ENCODE assay signal across 20 mouse cellular contexts in genomic region chr17:46268026-46268720, GRCm38 (mm10). TPM values are rescaled to one million over a fixed set of nuclear protein-coding genes. Genes with fewer than 3 reads are reported as not detected.
DNase-seq lines count a peak whose midpoint lies in the region; ATAC-seq and TF ChIP-seq lines count a peak whose summit lies in the region.
"Had no signal": no experiment of that assay in that cellular context is flagged by ENCODE, and none has a peak within 500 bp of the region (broad histone marks: within the 10 kb centered on the region; RNA-seq: fewer than 3 reads in every experiment).

No protein-coding gene starts in this region.

- peak overlapping the region; percentile 66 for H3K27ac ChIP-seq in gastrocnemius, adult 2 months
- no peak overlapping the region for H3K27ac ChIP-seq in midbrain, embryonic 13.5 days
- no peak overlapping the region for H3K27ac ChIP-seq in midbrain, embryonic 16.5 days (ENCODE audit: low read length)
- H3K27ac ChIP-seq in intestine, postnatal 0 days (ENCODE audit: low read depth, low read length), result peak overlapping the region; percentile 81
- H3K27ac ChIP-seq in liver, embryonic 12.5 days, result no peak overlapping the region
- H3K27ac ChIP-seq: heart, embryonic 15.5 days had no signal

- WGBS in midbrain, embryonic 13.5 days, result 87% methylated on average over 10 of the region's 10 CpGs
- 86% methylated on average over 10 of the region's 10 CpGs for WGBS in midbrain, embryonic 16.5 days
- 36% methylated on average over 10 of the region's 10 CpGs for WGBS in intestine, postnatal 0 days
- 71% methylated on average over 10 of the region's 10 CpGs for WGBS in liver, embryonic 12.5 days (ENCODE audit: insufficient replicate concordance)

- TF ChIP-seq CTCF in gastrocnemius, adult 2 months (IDR thresholded peaks at IDR 0.05), result no peak
- TF ChIP-seq CTCF in intestine, postnatal 0 days (IDR thresholded peaks at IDR 0.05; ENCODE audit: low read depth), result no peak

- H3K4me3 ChIP-seq in gastrocnemius, adult 2 months, result no peak overlapping the region
- no peak overlapping the region for H3K4me3 ChIP-seq in midbrain, embryonic 13.5 days (replicated peaks)
- H3K4me3 ChIP-seq in midbrain, embryonic 16.5 days (ENCODE audit: low read depth, low read length), result no peak overlapping the region
- no peak overlapping the region for H3K4me3 ChIP-seq in intestine, postnatal 0 days (ENCODE audit: low read depth, low read length)
- H3K4me3 ChIP-seq in liver, embryonic 12.5 days, result no peak overlapping the region
- H3K4me3 ChIP-seq: erythroblast, embryonic 14.5 days; heart, embryonic 15.5 days; limb, embryonic 13.5 days had no signal

- intact Hi-C loops in gastrocnemius, adult 2 months (cut with DNase I), result loop anchor here (5.0 kb wide), 1 partner anchor 114 kb away; the partner anchor contains the start of gene Zfp318

- no peaks in the 10 kb centered on the region for H3K9me3 ChIP-seq in midbrain, embryonic 13.5 days
- no peaks in the 10 kb centered on the region for H3K9me3 ChIP-seq in midbrain, embryonic 16.5 days (replicated peaks; ENCODE audit: control insufficient read depth, low read length, poor library complexity, severe bottlenecking)
- no peaks in the 10 kb centered on the region for H3K9me3 ChIP-seq in intestine, postnatal 0 days (ENCODE audit: control insufficient read depth)
- H3K9me3 ChIP-seq in liver, embryonic 12.5 days (replicated peaks), result no peaks in the 10 kb centered on the region
- H3K9me3 ChIP-seq: heart, embryonic 15.5 days; limb, embryonic 13.5 days had no signal

- H3K9ac ChIP-seq in midbrain, embryonic 13.5 days (replicated peaks), result peak overlapping the region; percentile 23; the same call in 1 of the 2 replicates
- no peak overlapping the region for H3K9ac ChIP-seq in midbrain, embryonic 16.5 days (ENCODE audit: low read depth, low read length)
- peak overlapping the region; percentile 27 for H3K9ac ChIP-seq in intestine, postnatal 0 days (ENCODE audit: low read depth, low read length)
- no peak overlapping the region for H3K9ac ChIP-seq in liver, embryonic 12.5 days
- H3K9ac ChIP-seq: limb, embryonic 13.5 days; liver, postnatal 0 days had no signal

- peaks cover 54% of the 10 kb centered on the region for H3K36me3 ChIP-seq in midbrain, embryonic 13.5 days
- peaks cover 8% of the 10 kb centered on the region; the same call in 1 of the 2 replicates for H3K36me3 ChIP-seq in midbrain, embryonic 16.5 days (ENCODE audit: control insufficient read depth, insufficient read depth, low read length)
- peaks cover 56% of the 10 kb centered on the region for H3K36me3 ChIP-seq in intestine, postnatal 0 days (ENCODE audit: control insufficient read depth, insufficient read depth)
- H3K36me3 ChIP-seq in liver, embryonic 12.5 days, result peaks cover 91% of the 10 kb centered on the region

- no peak for ATAC-seq in midbrain, embryonic 13.5 days
- no peak for ATAC-seq in midbrain, embryonic 16.5 days
- ATAC-seq in intestine, postnatal 0 days, result peak; percentile 79
- ATAC-seq in liver, embryonic 12.5 days, result no peak
- ATAC-seq: hindbrain, embryonic 16.5 days; liver, postnatal 0 days had no signal

- peak; percentile 22 for DNase-seq in gastrocnemius, adult 2 months
- DNase-seq in gastrocnemius, adult 18-20 months (ENCODE audit: low spot score), result no peak
- no peak for DNase-seq in adrenal gland, adult 2 months
- DNase-seq: adrenal gland, adult 8-10 months; cerebellum, adult 2 months; gastrocnemius, postnatal 36 days; kidney, adult 9 months; liver, postnatal 0 days; lung, postnatal 4 days; right cerebral cortex, postnatal 25 days had no signal

- H3K27me3 ChIP-seq in midbrain, embryonic 13.5 days, result no peaks in the 10 kb centered on the region
- no peaks in the 10 kb centered on the region for H3K27me3 ChIP-seq in midbrain, embryonic 16.5 days (ENCODE audit: control insufficient read depth, insufficient read depth, low read depth, low read length)
- H3K27me3 ChIP-seq in intestine, postnatal 0 days (replicated peaks; ENCODE audit: control insufficient read depth, insufficient read depth, low read length), result no peaks in the 10 kb centered on the region
- no peaks in the 10 kb centered on the region for H3K27me3 ChIP-seq in liver, embryonic 12.5 days (replicated peaks)
- H3K27me3 ChIP-seq: heart, embryonic 15.5 days; limb, embryonic 13.5 days had no signal

- H3K4me1 ChIP-seq in midbrain, embryonic 13.5 days (replicated peaks), result 0 out of 2 replicates have a peak, but pooled peaks cover 2% of the 10 kb centered on the region
- no peaks in the 10 kb centered on the region for H3K4me1 ChIP-seq in midbrain, embryonic 16.5 days (ENCODE audit: control insufficient read depth, insufficient read depth, low read length)
- H3K4me1 ChIP-seq in intestine, postnatal 0 days (replicated peaks; ENCODE audit: control insufficient read depth, insufficient read depth, low read length), result peaks cover 9% of the 10 kb centered on the region
- 0 out of 2 replicates have a peak, but pooled peaks cover 5% of the 10 kb centered on the region for H3K4me1 ChIP-seq in liver, embryonic 12.5 days

- H3K4me2 ChIP-seq in midbrain, embryonic 13.5 days (replicated peaks), result no peak overlapping the region
- H3K4me2 ChIP-seq in midbrain, embryonic 16.5 days (ENCODE audit: low read length), result no peak overlapping the region
- peak overlapping the region; percentile 60 for H3K4me2 ChIP-seq in intestine, postnatal 0 days (replicated peaks; ENCODE audit: low read depth)
- H3K4me2 ChIP-seq in liver, embryonic 12.5 days, result no peak overlapping the region
- H3K4me2 ChIP-seq: heart, embryonic 15.5 days; limb, embryonic 13.5 days; midbrain, embryonic 11.5 days had no signal

RNA-seq across cellular contexts. Expression of gene Tjap1, which starts 14.7 kb away (rescaled TPM):
- total RNA-seq in gastrocnemius, adult 2 months (2021), result 10 to 100 TPM; 37.2 to 43.8 TPM
- 10 to 100 TPM; 32.1 to 48.1 TPM for total RNA-seq in gastrocnemius, adult 18-20 months (2021)
- 31.3 and 37.2 TPM in 2 replicates for polyA plus RNA-seq in midbrain, embryonic 13.5 days (2015; fragmentation: Nextera tagmentation; extraction: Ambion mirVana)
- polyA plus RNA-seq in midbrain, embryonic 16.5 days (2015; fragmentation: Nextera tagmentation; extraction: Ambion mirVana), result 28.4 and 28.6 TPM in 2 replicates
- 29.3 and 34.6 TPM in 2 replicates for polyA plus RNA-seq in intestine, postnatal 0 days (2015; fragmentation: Nextera tagmentation; extraction: Ambion mirVana)
- polyA plus RNA-seq in liver, embryonic 12.5 days (2016; fragmentation: Nextera tagmentation; extraction: Ambion mirVana), result 17.4 and 18.9 TPM in 2 replicates
- 10 to 100 TPM; 44.8 to 51.4 TPM for total RNA-seq in adrenal gland, adult 2 months (2021)
- 85.3 and 98.6 TPM in 2 replicates for polyA plus RNA-seq in adrenal gland, adult 2 months (2012; rRNA removed)

RNA-seq across cellular contexts. Expression of gene Lrrc73, which starts 14.8 kb away (rescaled TPM):
- total RNA-seq in gastrocnemius, adult 2 months (2021), result under 1 TPM in 1 of 2 experiments, not detected in 1; 0.14 TPM
- under 1 TPM; 0.14 to 0.21 TPM for total RNA-seq in gastrocnemius, adult 18-20 months (2021)
- polyA plus RNA-seq in midbrain, embryonic 13.5 days (2015; fragmentation: Nextera tagmentation; extraction: Ambion mirVana), result 7.5 and 8.2 TPM in 2 replicates
- polyA plus RNA-seq in midbrain, embryonic 16.5 days (2015; fragmentation: Nextera tagmentation; extraction: Ambion mirVana), result 16.6 and 18.3 TPM in 2 replicates
- 0.42 and 0.44 TPM in 2 replicates for polyA plus RNA-seq in intestine, postnatal 0 days (2015; fragmentation: Nextera tagmentation; extraction: Ambion mirVana)
- polyA plus RNA-seq in liver, embryonic 12.5 days (2016; fragmentation: Nextera tagmentation; extraction: Ambion mirVana), result 0.12 and 0.14 TPM in 2 replicates
- total RNA-seq in adrenal gland, adult 2 months (2021), result 1 to 10 TPM; 4.1 to 5.6 TPM
- 13.8 and 15.5 TPM in 2 replicates for polyA plus RNA-seq in adrenal gland, adult 2 months (2012; rRNA removed)
- total RNA-seq: common myeloid progenitor, adult 5-6 weeks had no signal
- polyA plus RNA-seq: liver, postnatal 0 days had no signal

RNA-seq across cellular contexts. Expression of gene Yipf3, which starts 20.3 kb away (rescaled TPM):
- total RNA-seq in gastrocnemius, adult 2 months (2021), result 10 to 100 TPM; 55.8 to 59.5 TPM
- total RNA-seq in gastrocnemius, adult 18-20 months (2021), result 10 to 100 TPM; 46.7 to 60.1 TPM
- 87.3 and 91.6 TPM in 2 replicates for polyA plus RNA-seq in midbrain, embryonic 13.5 days (2015; fragmentation: Nextera tagmentation; extraction: Ambion mirVana)
- 79.4 and 87.2 TPM in 2 replicates for polyA plus RNA-seq in midbrain, embryonic 16.5 days (2015; fragmentation: Nextera tagmentation; extraction: Ambion mirVana)
- 111 and 119 TPM in 2 replicates for polyA plus RNA-seq in intestine, postnatal 0 days (2015; fragmentation: Nextera tagmentation; extraction: Ambion mirVana)
- polyA plus RNA-seq in liver, embryonic 12.5 days (2016; fragmentation: Nextera tagmentation; extraction: Ambion mirVana), result 43.4 and 45.8 TPM in 2 replicates
- total RNA-seq in adrenal gland, adult 2 months (2021), result 100 to 1,000 TPM; 157 to 198 TPM
- 387 and 511 TPM in 2 replicates for polyA plus RNA-seq in adrenal gland, adult 2 months (2012; rRNA removed)

RNA-seq across cellular contexts. Expression of gene Polr1c, which starts 20.3 kb away (rescaled TPM):
- 10 to 100 TPM; 13.7 to 14.5 TPM for total RNA-seq in gastrocnemius, adult 2 months (2021)
- total RNA-seq in gastrocnemius, adult 18-20 months (2021), result 10 to 100 TPM; 15.0 to 15.1 TPM
- 92.8 and 99.0 TPM in 2 replicates for polyA plus RNA-seq in midbrain, embryonic 13.5 days (2015; fragmentation: Nextera tagmentation; extraction: Ambion mirVana)
- 71.3 and 80.7 TPM in 2 replicates for polyA plus RNA-seq in midbrain, embryonic 16.5 days (2015; fragmentation: Nextera tagmentation; extraction: Ambion mirVana)
- polyA plus RNA-seq in intestine, postnatal 0 days (2015; fragmentation: Nextera tagmentation; extraction: Ambion mirVana), result 32.1 and 32.3 TPM in 2 replicates
- 53.9 and 56.3 TPM in 2 replicates for polyA plus RNA-seq in liver, embryonic 12.5 days (2016; fragmentation: Nextera tagmentation; extraction: Ambion mirVana)
- total RNA-seq in adrenal gland, adult 2 months (2021), result 100 to 1,000 TPM in 1 of 2 experiments, 10 to 100 TPM in 1; 91.3 to 104 TPM
- 41.5 and 45.2 TPM in 2 replicates for polyA plus RNA-seq in adrenal gland, adult 2 months (2012; rRNA removed)

RNA-seq across cellular contexts. Expression of gene Dlk2, which starts 29.0 kb away (rescaled TPM):
- not detected for total RNA-seq in gastrocnemius, adult 2 months (2021)
- not detected for total RNA-seq in gastrocnemius, adult 18-20 months (2021)
- polyA plus RNA-seq in midbrain, embryonic 13.5 days (2015; fragmentation: Nextera tagmentation; extraction: Ambion mirVana), result 7.3 and 7.5 TPM in 2 replicates
- 20.6 and 25.8 TPM in 2 replicates for polyA plus RNA-seq in midbrain, embryonic 16.5 days (2015; fragmentation: Nextera tagmentation; extraction: Ambion mirVana)
- polyA plus RNA-seq in intestine, postnatal 0 days (2015; fragmentation: Nextera tagmentation; extraction: Ambion mirVana), result 0.33 and 0.42 TPM in 2 replicates
- polyA plus RNA-seq in liver, embryonic 12.5 days (2016; fragmentation: Nextera tagmentation; extraction: Ambion mirVana), result not detected in 2 replicates
- total RNA-seq in adrenal gland, adult 2 months (2021), result under 1 TPM in 1 of 2 experiments, not detected in 1; 0.29 TPM
- polyA plus RNA-seq in adrenal gland, adult 2 months (2012; rRNA removed), result 0.22 and 0.62 TPM in 2 replicates
- polyA plus RNA-seq: erythroblast, embryonic 14.5 days; liver, postnatal 0 days had no signal

Comparison
In these comparisons a context has a peak if more than half of its experiments do, and no peak if none do; other contexts are left out.
1. H3K9ac ChIP-seq: peak in midbrain, embryonic 13.5 days (single experiment) and intestine, postnatal 0 days (single experiment); none in midbrain, embryonic 16.5 days (single experiment) and liver, embryonic 12.5 days (single experiment).
2. H3K27ac ChIP-seq: peak in gastrocnemius, adult 2 months (single experiment) and intestine, postnatal 0 days (single experiment); none in midbrain, embryonic 13.5 days (single experiment), midbrain, embryonic 16.5 days (single experiment) and liver, embryonic 12.5 days (single experiment).